Mouse (Mus musculus) stomach, postnatal 0 days (tissue): Measurements from ENCODE around the gene Gm11238.
"Not testable (repeated sequence)": the region's sequence is repeated elsewhere in the genome, so short reads cannot be mapped to it uniquely, and the experiment has no call there.

Source experiments
- CTCF ChIP-seq: IDR thresholded peaks from 2 replicates; pipeline ENCODE4 v1.5.1; 2016; ENCODE audit warnings: antibody characterized with exemption, low read depth, mild to moderate bottlenecking, moderate library complexity
- EP300 ChIP-seq: optimal IDR thresholded peaks from 2 replicates; pipeline ENCODE3; 2016; ENCODE audit warnings: antibody characterized with exemption

DNA sequence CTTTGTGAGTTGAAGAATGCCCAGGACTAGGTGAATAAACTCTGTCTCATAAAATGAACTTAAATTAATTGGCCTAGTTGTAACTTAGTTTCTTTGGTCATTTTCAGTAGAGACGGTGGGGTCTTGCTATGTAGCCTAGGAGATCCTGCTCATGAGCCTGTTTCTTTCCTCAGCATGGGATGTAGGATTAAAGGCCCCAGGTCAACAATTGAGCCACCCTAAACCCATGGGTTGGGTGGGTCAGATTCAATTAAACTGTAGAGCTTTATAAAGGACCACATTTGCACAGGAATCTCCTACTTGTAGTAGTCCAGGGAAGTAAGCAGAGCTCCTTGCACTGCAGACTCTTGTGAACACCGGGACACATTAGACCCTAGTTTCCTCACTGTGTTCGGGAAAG lies at the start of gene Gm11238:
- not testable (repeated sequence) for TF ChIP-seq CTCF, EP300
